Mouse (Mus musculus) liver, embryonic 14.5 days (tissue): ENCODE results near the gene Rgs10.

ENCODE experiments used
- CTCF ChIP-seq: IDR thresholded peaks from 2 replicates; pipeline ENCODE4 v1.5.1; 2016; ENCODE audit warnings: antibody characterized with exemption, low read depth, control low read depth
- EP300 ChIP-seq: IDR thresholded peaks from 2 replicates; pipeline ENCODE4 v1.6.1; 2016; ENCODE audit warnings: antibody characterized with exemption, low read depth

DNA sequence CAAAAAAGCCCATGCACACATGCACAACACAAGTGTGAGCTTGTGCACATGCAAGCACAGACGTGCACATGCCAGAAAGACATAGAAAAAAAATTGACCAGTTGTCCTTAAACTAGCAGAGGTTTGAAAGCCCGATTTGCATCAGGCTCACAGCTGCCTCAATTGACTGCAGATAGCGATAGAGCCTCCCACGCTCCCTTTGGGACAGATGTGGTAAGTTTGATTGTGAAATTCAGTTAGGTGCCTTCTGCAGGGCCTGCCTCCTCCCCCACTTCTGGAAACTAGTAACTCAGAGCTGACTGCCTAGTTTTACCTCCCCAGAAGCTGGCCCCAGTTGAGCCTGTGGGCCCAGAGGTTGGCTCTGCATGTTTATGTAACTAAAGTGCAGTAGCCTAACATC, 19.9 kb downstream of the Rgs10 start:
- no peak for TF ChIP-seq CTCF
- TF ChIP-seq EP300 = peak; percentile 95
